Mouse (Mus musculus): Measurements from ENCODE around the gene Lhb. TPM values are rescaled to one million over a fixed set of nuclear protein-coding genes. Genes with fewer than 3 reads are reported as not detected.
"Not testable (repeated sequence)": the region's sequence is repeated elsewhere in the genome, so short reads cannot be mapped to it uniquely, and the experiment has no call there.

The Lhb gene
- polyA plus RNA-seq, 1 experiment from 2014 or later: not detected

- Histone ChIP-seq H3K27ac (replicated peaks) (peak within 1 kb of the TSS; percentile 93), H3K4me3 (peak within 1 kb of the TSS; percentile 87), H3K36me3 (peaks cover 62% of the 10 kb centered on the region), H3K4me1 (peaks cover 40% of the 10 kb centered on the region), H3K4me2 (replicated peaks) (peak within 1 kb of the TSS; percentile 82), H3K9ac (replicated peaks) (peak within 1 kb of the TSS; percentile 91)
- under 1% methylated on average over 37 of the region's 37 CpGs for WGBS
- not testable (repeated sequence) for H3K27me3 ChIP-seq, H3K9me3 ChIP-seq
- ATAC-seq (ENCODE audit: low FRiP score, low read depth): peak; percentile 97
Observed at GRCm38 (mm10) chr7:45459564-45460140, 39.0 kb downstream of the Lhb start, which contains the start of gene Ftl1. Ftl1 (minus strand) TSS chr7:45459884.

GRCm38 (mm10) chr7:45460377-45460776 is 39.8 kb downstream of the Lhb start:
- peak; percentile 1; the same call in 1 of the 2 replicates for ATAC-seq (ENCODE audit: low FRiP score, low read depth)
- H3K36me3 ChIP-seq: peaks cover 62% of the 10 kb centered on the region
- peaks cover 45% of the 10 kb centered on the region for H3K4me1 ChIP-seq

DNA sequence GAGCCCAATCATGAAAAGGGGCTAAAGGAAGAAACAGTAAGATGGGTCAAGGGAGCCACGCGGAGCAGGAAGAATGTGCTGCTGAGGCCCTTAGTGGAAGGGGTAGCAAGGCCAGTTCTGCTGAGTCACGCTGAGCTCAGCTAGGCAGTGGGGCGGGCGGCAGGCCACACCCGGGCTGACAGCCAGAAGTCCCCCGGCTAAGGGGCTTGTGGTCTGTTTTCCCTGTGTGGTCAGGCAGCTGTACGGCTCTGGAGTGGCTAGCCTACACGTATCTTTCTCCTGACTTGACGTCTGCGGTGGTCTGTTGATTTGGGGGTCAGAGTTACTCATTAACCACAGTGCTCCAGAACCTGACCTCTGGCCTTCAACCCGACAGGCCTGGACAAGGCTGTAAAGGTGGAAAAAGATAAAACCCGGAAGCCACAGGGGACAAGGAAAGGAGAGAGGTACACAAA is 40.3 kb downstream of the Lhb start:
- Histone ChIP-seq H3K27me3 (no peaks in the 10 kb centered on the region), H3K9me3 (no peaks in the 10 kb centered on the region), H3K4me3 (no peak overlapping the region), H3K4me1 (peaks cover 50% of the 10 kb centered on the region), H3K9ac (replicated peaks) (no peak overlapping the region), H3K27ac (replicated peaks) (peak overlapping the region; percentile 93), H3K4me2 (replicated peaks) (peak overlapping the region; percentile 52; the same call in 1 of the 2 replicates), H3K36me3 (peaks cover 63% of the 10 kb centered on the region)
- 53% methylated on average over 13 of the region's 13 CpGs for WGBS
- ATAC-seq (ENCODE audit: low FRiP score, low read depth): no peak

More at GRCm38 (mm10) chr7:45460377-45460776, 39.8 kb downstream of the Lhb start:
- Histone ChIP-seq H3K9ac (replicated peaks) (0 out of 2 replicates have a peak overlapping the region, but pooled peaks have one; percentile 53), H3K27ac (replicated peaks) (peak overlapping the region; percentile 93), H3K4me3 (peak overlapping the region; percentile 87; the same call in 1 of the 2 replicates), H3K4me2 (replicated peaks) (peak overlapping the region; percentile 52), H3K27me3 (no peaks in the 10 kb centered on the region), H3K9me3 (no peaks in the 10 kb centered on the region)
- 78% methylated on average over 7 of the region's 7 CpGs for whole genome bisulfite sequencing

- no peaks in the 10 kb centered on the region for H3K27me3 ChIP-seq
- no peak overlapping the region for H3K9ac ChIP-seq (replicated peaks)
- H3K4me1 ChIP-seq: peaks cover 54% of the 10 kb centered on the region
- H3K4me2 ChIP-seq (replicated peaks): 0 out of 2 replicates have a peak overlapping the region, but pooled peaks have one; percentile 52
- WGBS: 73% methylated on average over 5 of the region's 5 CpGs
- H3K9me3 ChIP-seq: no peaks in the 10 kb centered on the region
- peaks cover 63% of the 10 kb centered on the region for H3K36me3 ChIP-seq
- H3K4me3 ChIP-seq: no peak overlapping the region
- H3K27ac ChIP-seq (replicated peaks): peak overlapping the region; percentile 93
- ATAC-seq (ENCODE audit: low FRiP score, low read depth): no peak
Observed at GRCm38 (mm10) chr7:45461326-45461725, 40.7 kb downstream of the Lhb start.

GRCm38 (mm10) chr7:45461781-45462180 is 41.2 kb downstream of the Lhb start:
- 95% methylated on average over 4 of the region's 4 CpGs for WGBS
- no peak overlapping the region for H3K9ac ChIP-seq (replicated peaks)
- ATAC-seq (ENCODE audit: low FRiP score, low read depth): no peak
- no peaks in the 10 kb centered on the region for H3K9me3 ChIP-seq
- no peak overlapping the region for H3K4me3 ChIP-seq
- peaks cover 60% of the 10 kb centered on the region for H3K36me3 ChIP-seq
- H3K4me1 ChIP-seq: peaks cover 50% of the 10 kb centered on the region
- H3K27me3 ChIP-seq: no peaks in the 10 kb centered on the region
- H3K27ac ChIP-seq (replicated peaks): peak overlapping the region; percentile 93
- no peak overlapping the region for H3K4me2 ChIP-seq (replicated peaks)

DNA sequence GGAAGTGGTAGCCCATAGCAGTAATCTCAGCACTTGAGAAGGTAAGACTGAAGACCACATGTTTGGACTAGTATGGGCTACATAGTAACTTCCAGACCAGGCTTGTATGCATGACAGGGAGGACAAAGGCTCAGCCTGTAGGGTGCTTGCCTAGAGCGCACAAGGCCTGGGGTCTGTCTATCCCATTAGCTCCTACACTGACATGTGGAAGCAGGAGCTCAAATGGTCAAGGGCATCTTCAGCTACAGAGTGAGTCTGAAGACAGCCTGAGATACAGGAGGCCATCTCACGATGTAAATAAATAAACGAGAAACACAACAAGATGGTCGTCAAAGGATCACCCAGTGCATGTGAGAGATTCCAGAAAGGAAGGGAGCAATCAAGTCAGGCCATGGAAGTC is 41.7 kb downstream of the Lhb start:
- no peak overlapping the region for H3K4me2 ChIP-seq (replicated peaks)
- no peak overlapping the region for H3K9ac ChIP-seq (replicated peaks)
- H3K36me3 ChIP-seq: peaks cover 55% of the 10 kb centered on the region
- H3K4me1 ChIP-seq: peaks cover 49% of the 10 kb centered on the region
- no peak overlapping the region for H3K4me3 ChIP-seq
- no peaks in the 10 kb centered on the region for H3K9me3 ChIP-seq
- no peak for ATAC-seq (ENCODE audit: low FRiP score, low read depth)
- H3K27me3 ChIP-seq: no peaks in the 10 kb centered on the region
- no peak overlapping the region for H3K27ac ChIP-seq (replicated peaks)
- WGBS: 94% methylated on average over 4 of the region's 4 CpGs

- H3K9me3 ChIP-seq; H3K4me2 ChIP-seq (replicated peaks); H3K27ac ChIP-seq (replicated peaks); H3K9ac ChIP-seq (replicated peaks); ATAC-seq (ENCODE audit: low FRiP score, low read depth); H3K27me3 ChIP-seq; H3K4me3 ChIP-seq: not testable (repeated sequence)
- H3K36me3 ChIP-seq: peaks cover 49% of the 10 kb centered on the region
- WGBS: 81% methylated on average over 4 of the region's 4 CpGs
- H3K4me1 ChIP-seq: peaks cover 44% of the 10 kb centered on the region
Observed at GRCm38 (mm10) chr7:45462868-45463267, 42.2 kb downstream of the Lhb start.

- no peak for ATAC-seq (ENCODE audit: low FRiP score, low read depth)
- no peak overlapping the region for H3K4me2 ChIP-seq (replicated peaks)
- H3K27me3 ChIP-seq: no peaks in the 10 kb centered on the region
- no peaks in the 10 kb centered on the region for H3K9me3 ChIP-seq
- H3K4me3 ChIP-seq: no peak overlapping the region
- H3K36me3 ChIP-seq: peaks cover 43% of the 10 kb centered on the region
- H3K9ac ChIP-seq (replicated peaks): no peak overlapping the region
- H3K27ac ChIP-seq (replicated peaks): no peak overlapping the region
- H3K4me1 ChIP-seq: peaks cover 38% of the 10 kb centered on the region
- 97% methylated on average over 7 of the region's 7 CpGs for WGBS
Observed at GRCm38 (mm10) chr7:45463987-45464778, 43.6 kb downstream of the Lhb start.

- Histone ChIP-seq H3K9ac (replicated peaks) (no peak overlapping the region), H3K4me2 (replicated peaks) (peak overlapping the region; percentile 89; the same call in 1 of the 2 replicates), H3K4me3 (no peak overlapping the region), H3K36me3 (peaks cover 43% of the 10 kb centered on the region), H3K4me1 (peaks cover 36% of the 10 kb centered on the region), H3K9me3 (no peaks in the 10 kb centered on the region), H3K27ac (replicated peaks) (no peak overlapping the region), H3K27me3 (no peaks in the 10 kb centered on the region)
- WGBS: 96% methylated on average over 12 of the region's 12 CpGs
- no peak for ATAC-seq (ENCODE audit: low FRiP score, low read depth)
Observed at GRCm38 (mm10) chr7:45465112-45465511, 44.5 kb downstream of the Lhb start.

- Histone ChIP-seq H3K4me3 (peak overlapping the region; percentile 77), H3K9ac (replicated peaks) (peak overlapping the region; percentile 87), H3K4me2 (replicated peaks) (peak overlapping the region; percentile 89), H3K27me3 (no peaks in the 10 kb centered on the region), H3K9me3 (no peaks in the 10 kb centered on the region), H3K36me3 (peaks cover 43% of the 10 kb centered on the region), H3K4me1 (peaks cover 32% of the 10 kb centered on the region), H3K27ac (replicated peaks) (no peak overlapping the region)
- no peak for ATAC-seq (ENCODE audit: low FRiP score, low read depth)
- 83% methylated on average over 9 of the region's 9 CpGs for WGBS
Observed at GRCm38 (mm10) chr7:45465549-45465948, 44.9 kb downstream of the Lhb start.

GRCm38 (mm10) chr7:45466283-45467089 is 45.9 kb downstream of the Lhb start, which contains the start of gene Bax:
Bax (minus strand) TSS chr7:45466898.
- H3K27ac ChIP-seq (replicated peaks): peak within 1 kb of the TSS; percentile 67
- WGBS: under 1% methylated on average over 46 of the region's 58 CpGs
- peak; percentile 77 for ATAC-seq (ENCODE audit: low FRiP score, low read depth)
- peaks cover 40% of the 10 kb centered on the region for H3K36me3 ChIP-seq
- H3K27me3 ChIP-seq: no peaks in the 10 kb centered on the region
- H3K4me1 ChIP-seq: peaks cover 23% of the 10 kb centered on the region
- H3K4me2 ChIP-seq (replicated peaks): peak within 1 kb of the TSS; percentile 89
- H3K4me3 ChIP-seq: peak within 1 kb of the TSS; percentile 77
- peak within 1 kb of the TSS; percentile 87 for H3K9ac ChIP-seq (replicated peaks)
- no peaks in the 10 kb centered on the region for H3K9me3 ChIP-seq
